Mouse (Mus musculus): ENCODE results near the gene Gm10318. TPM values are rescaled to one million over a fixed set of nuclear protein-coding genes. Genes with fewer than 3 reads are reported as not detected.

The Gm10318 gene
- polyA plus RNA-seq, 1 experiment, result not detected

- H3K27me3 ChIP-seq (ENCODE audit: control insufficient read depth, insufficient read depth, insufficient read length), result no peaks in the 10 kb centered on the region
- H3K4me3 ChIP-seq, result no peak overlapping the region
- no peak for TF ChIP-seq USF1 (IDR thresholded peaks at IDR 0.05; ENCODE audit: low read depth)
- no peak for TF ChIP-seq POLR2AphosphoS2 (IDR thresholded peaks at IDR 0.05; ENCODE audit: insufficient read length, low read depth)
- TF ChIP-seq POLR2A (IDR thresholded peaks at IDR 0.05; ENCODE audit: insufficient read length, low read depth), result no peak
- no peak for TF ChIP-seq REST (IDR thresholded peaks at IDR 0.05; ENCODE audit: insufficient read depth, insufficient read length)
- TF ChIP-seq MYOD1 (IDR thresholded peaks at IDR 0.05; ENCODE audit: control insufficient read depth in 1 of 3, insufficient read length in 2 of 3, low read depth in 2 of 3), result no peak
- TF ChIP-seq E2F4 (IDR thresholded peaks at IDR 0.05; ENCODE audit: insufficient read depth), result no peak
- no peak for TF ChIP-seq MAX (IDR thresholded peaks at IDR 0.05; ENCODE audit: low read depth)
- TF ChIP-seq SRF (IDR thresholded peaks at IDR 0.05; ENCODE audit: control insufficient read depth, insufficient read length, low read depth), result no peak
- no peak for TF ChIP-seq TCF3 (IDR thresholded peaks at IDR 0.05; ENCODE audit: insufficient read length, low read depth)
- no peak for TF ChIP-seq TCF12 (IDR thresholded peaks at IDR 0.05; ENCODE audit: insufficient read depth, poor library complexity, severe bottlenecking)
- TF ChIP-seq CEBPB (IDR thresholded peaks at IDR 0.05; ENCODE audit: insufficient read depth, poor library complexity, severe bottlenecking), result no peak
- no peak for TF ChIP-seq MYOG (IDR thresholded peaks at IDR 0.05; ENCODE audit: control insufficient read depth in 1 of 3, insufficient read depth in 1 of 3, insufficient read length in 2 of 3, low read depth in 2 of 3)
- H3K4me2 ChIP-seq (ENCODE audit: low read depth), result no peak overlapping the region
- no peaks in the 10 kb centered on the region for H3K79me2 ChIP-seq (ENCODE audit: control insufficient read depth, insufficient read depth)
- H3K36me3 ChIP-seq (ENCODE audit: control insufficient read depth, insufficient read depth), result no peaks in the 10 kb centered on the region
- no peak overlapping the region for H3ac ChIP-seq (ENCODE audit: control insufficient read depth, insufficient read length)
Observed at GRCm38 (mm10) chr10:77880305-77880704, 27.6 kb downstream of the Gm10318 start.

GRCm38 (mm10) chr10:77882553-77882952 lies 29.9 kb downstream of the Gm10318 start:
- no peak for TF ChIP-seq E2F4 (IDR thresholded peaks at IDR 0.05; ENCODE audit: insufficient read depth)
- no peak for TF ChIP-seq POLR2AphosphoS2 (IDR thresholded peaks at IDR 0.05; ENCODE audit: insufficient read length, low read depth)
- no peak for TF ChIP-seq USF1 (IDR thresholded peaks at IDR 0.05; ENCODE audit: low read depth)
- TF ChIP-seq POLR2A (IDR thresholded peaks at IDR 0.05; ENCODE audit: insufficient read length, low read depth), result no peak
- TF ChIP-seq CEBPB (IDR thresholded peaks at IDR 0.05; ENCODE audit: insufficient read depth, poor library complexity, severe bottlenecking), result no peak
- TF ChIP-seq MAX (IDR thresholded peaks at IDR 0.05; ENCODE audit: low read depth), result no peak
- no peak for TF ChIP-seq TCF3 (IDR thresholded peaks at IDR 0.05; ENCODE audit: insufficient read length, low read depth)
- TF ChIP-seq TCF12 (IDR thresholded peaks at IDR 0.05; ENCODE audit: insufficient read depth, poor library complexity, severe bottlenecking), result no peak
- no peak for TF ChIP-seq MYOG (IDR thresholded peaks at IDR 0.05; ENCODE audit: control insufficient read depth in 1 of 3, insufficient read depth in 1 of 3, insufficient read length in 2 of 3, low read depth in 2 of 3)
- no peak overlapping the region for H3K4me3 ChIP-seq

GRCm38 (mm10) chr10:77886007-77886747 lies 33.5 kb downstream of the Gm10318 start:
- TF ChIP-seq TCF12 (IDR thresholded peaks at IDR 0.05; ENCODE audit: insufficient read depth, poor library complexity, severe bottlenecking), result no peak
- no peak for TF ChIP-seq MYOG (IDR thresholded peaks at IDR 0.05; ENCODE audit: control insufficient read depth in 1 of 3, insufficient read depth in 1 of 3, insufficient read length in 2 of 3, low read depth in 2 of 3)
- TF ChIP-seq REST (IDR thresholded peaks at IDR 0.05; ENCODE audit: insufficient read depth, insufficient read length), result peak; percentile 1
- no peak for TF ChIP-seq E2F4 (IDR thresholded peaks at IDR 0.05; ENCODE audit: insufficient read depth)
- no peaks in the 10 kb centered on the region for H3K79me2 ChIP-seq (ENCODE audit: control insufficient read depth, insufficient read depth)

More at GRCm38 (mm10) chr10:77882553-77882952, 29.9 kb downstream of the Gm10318 start:
- Histone ChIP-seq H3K4me2 (ENCODE audit: low read depth) (no peak overlapping the region), H3K36me3 (ENCODE audit: control insufficient read depth, insufficient read depth) (no peaks in the 10 kb centered on the region), H3K27me3 (ENCODE audit: control insufficient read depth, insufficient read depth, insufficient read length) (no peaks in the 10 kb centered on the region), H3ac (ENCODE audit: control insufficient read depth, insufficient read length) (no peak overlapping the region), H3K79me2 (ENCODE audit: control insufficient read depth, insufficient read depth) (no peaks in the 10 kb centered on the region)

GRCm38 (mm10) chr10:77890987-77891565 lies 38.4 kb downstream of the Gm10318 start:
- Histone ChIP-seq H3K27me3 (ENCODE audit: control insufficient read depth, insufficient read depth, insufficient read length) (peaks cover 18% of the 10 kb centered on the region), H3K79me2 (ENCODE audit: control insufficient read depth, insufficient read depth) (no peaks in the 10 kb centered on the region), H3K4me2 (ENCODE audit: low read depth) (no peak overlapping the region), H3K36me3 (ENCODE audit: control insufficient read depth, insufficient read depth) (no peaks in the 10 kb centered on the region), H3K4me3 (no peak overlapping the region), H3ac (ENCODE audit: control insufficient read depth, insufficient read length) (no peak overlapping the region)
- TF ChIP-seq MAX (IDR thresholded peaks at IDR 0.05; ENCODE audit: low read depth) (no peak), POLR2A (IDR thresholded peaks at IDR 0.05; ENCODE audit: insufficient read length, low read depth) (no peak), TCF12 (IDR thresholded peaks at IDR 0.05; ENCODE audit: insufficient read depth, poor library complexity, severe bottlenecking) (no peak), REST (IDR thresholded peaks at IDR 0.05; ENCODE audit: insufficient read depth, insufficient read length) (no peak), POLR2AphosphoS2 (IDR thresholded peaks at IDR 0.05; ENCODE audit: insufficient read length, low read depth) (no peak), USF1 (IDR thresholded peaks at IDR 0.05; ENCODE audit: low read depth) (no peak), MYOD1 (IDR thresholded peaks at IDR 0.05; ENCODE audit: control insufficient read depth in 1 of 3, insufficient read length in 2 of 3, low read depth in 2 of 3) (no peak), CEBPB (IDR thresholded peaks at IDR 0.05; ENCODE audit: insufficient read depth, poor library complexity, severe bottlenecking) (no peak), MYOG (IDR thresholded peaks at IDR 0.05; ENCODE audit: control insufficient read depth in 1 of 3, insufficient read depth in 1 of 3, insufficient read length in 2 of 3, low read depth in 2 of 3) (no peak), E2F4 (IDR thresholded peaks at IDR 0.05; ENCODE audit: insufficient read depth) (no peak), TCF3 (IDR thresholded peaks at IDR 0.05; ENCODE audit: insufficient read length, low read depth) (no peak), SRF (IDR thresholded peaks at IDR 0.05; ENCODE audit: control insufficient read depth, insufficient read length, low read depth) (no peak)

More at GRCm38 (mm10) chr10:77886007-77886747, 33.5 kb downstream of the Gm10318 start:
- H3K4me2 ChIP-seq (ENCODE audit: low read depth), result no peak overlapping the region
- no peaks in the 10 kb centered on the region for H3K36me3 ChIP-seq (ENCODE audit: control insufficient read depth, insufficient read depth)
- no peaks in the 10 kb centered on the region for H3K27me3 ChIP-seq (ENCODE audit: control insufficient read depth, insufficient read depth, insufficient read length)
- no peak overlapping the region for H3K4me3 ChIP-seq
- H3ac ChIP-seq (ENCODE audit: control insufficient read depth, insufficient read length), result no peak overlapping the region
